Mouse (Mus musculus) heart, adult 2 months (tissue): ENCODE data around the gene Tgfb2.

Experiments
- CTCF ChIP-seq: fragments of 200-600 bp; IDR thresholded peaks from 2 replicates; pipeline ENCODE4 v1.8.1; 2022; ENCODE audit warnings: antibody characterized with exemption, mild to moderate bottlenecking, moderate library complexity
- EP300 ChIP-seq: fragments of 200-500 bp; IDR thresholded peaks from 2 replicates; pipeline ENCODE4 v1.6.1; 2011; ENCODE audit warnings: low read depth, low read length, control low read depth; ENCODE audit not compliant: insufficient read depth

DNA sequence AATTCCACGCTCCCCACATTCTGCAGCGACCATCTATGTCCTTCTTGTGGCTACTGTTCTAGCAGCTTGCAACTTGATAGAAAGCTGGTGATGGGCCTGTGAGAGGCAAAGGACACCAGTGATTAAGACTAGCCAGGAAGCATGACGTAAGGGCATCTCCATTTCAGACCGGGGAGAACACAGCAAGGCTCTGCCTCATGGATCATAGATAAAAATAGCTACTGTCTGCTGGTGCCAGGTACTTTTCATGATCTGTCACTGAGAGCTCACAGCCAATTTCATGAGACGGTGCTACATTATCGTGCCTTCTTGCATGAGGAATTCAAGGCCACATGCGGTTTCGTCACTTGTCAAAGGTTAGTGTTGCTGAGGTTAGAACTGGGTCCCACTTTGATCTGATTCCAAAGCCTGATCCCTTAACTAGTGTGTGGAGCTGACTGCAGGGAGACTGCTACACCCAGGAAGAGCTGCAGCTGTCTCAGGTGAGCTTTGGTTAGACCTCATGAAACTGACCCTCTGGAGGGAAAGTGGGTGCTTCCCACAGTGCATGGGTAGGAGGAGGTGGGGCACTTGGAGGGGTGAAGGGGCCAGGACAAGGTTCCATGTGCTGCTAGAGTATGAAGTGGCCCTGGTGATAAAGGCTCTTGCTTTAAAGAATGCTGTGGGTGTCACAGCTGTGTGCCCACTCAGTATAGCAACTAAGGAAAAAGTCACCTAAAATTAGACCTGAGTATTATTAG lies 118.6 kb downstream of the Tgfb2 start:
- TF ChIP-seq EP300 (no peak; the same call in 1 of the 2 replicates), CTCF (no peak)
